Mouse (Mus musculus): ENCODE measurements around the gene Ndnf. TPM values are rescaled to one million over a fixed set of nuclear protein-coding genes. Genes with fewer than 3 reads are reported as not detected.

Ndnf gene
- total RNA-seq, 4 experiments from 2014 or later: 2.3 to 4.1 (median 3.9) TPM

DNA sequence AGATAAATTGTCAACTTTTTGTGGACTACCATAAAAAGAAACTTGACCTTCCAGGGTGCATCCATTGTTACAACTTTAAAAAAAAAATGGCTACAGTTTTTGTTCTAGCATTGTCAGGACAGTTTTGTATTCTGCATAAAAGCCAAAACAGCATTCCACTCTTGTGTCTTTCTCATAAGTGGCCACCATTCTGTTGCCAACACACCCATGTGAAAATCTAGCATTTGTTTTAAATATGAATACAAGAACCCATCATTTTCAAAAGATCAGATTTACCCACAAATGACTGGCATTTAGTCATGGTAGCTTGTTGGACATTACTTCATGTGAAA, 72.4 kb downstream of the Ndnf start:
- no peak for DNase-seq (ENCODE audit: low spot score)

DNA sequence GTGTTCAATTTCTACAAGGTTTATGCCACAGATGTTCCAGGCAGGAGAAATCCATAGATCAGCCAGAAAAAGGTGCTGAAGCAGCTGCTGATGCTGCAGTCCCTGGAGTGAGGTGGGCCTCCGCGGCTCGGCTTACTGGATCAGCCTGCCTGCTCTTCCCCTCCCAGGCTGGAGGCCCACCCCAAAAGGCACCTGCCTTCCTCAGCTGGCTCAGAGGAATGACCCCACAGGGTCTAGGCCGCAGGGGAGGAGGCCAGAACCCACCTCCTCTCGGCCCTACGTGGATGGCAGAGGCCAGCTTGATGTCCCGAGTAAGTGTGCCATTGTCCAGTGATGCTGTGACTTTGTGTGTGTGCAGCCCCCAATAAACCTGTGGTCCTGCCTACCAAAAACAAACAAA, 86.8 kb downstream of the Ndnf start:
- DNase-seq (ENCODE audit: low spot score): no peak

DNA sequence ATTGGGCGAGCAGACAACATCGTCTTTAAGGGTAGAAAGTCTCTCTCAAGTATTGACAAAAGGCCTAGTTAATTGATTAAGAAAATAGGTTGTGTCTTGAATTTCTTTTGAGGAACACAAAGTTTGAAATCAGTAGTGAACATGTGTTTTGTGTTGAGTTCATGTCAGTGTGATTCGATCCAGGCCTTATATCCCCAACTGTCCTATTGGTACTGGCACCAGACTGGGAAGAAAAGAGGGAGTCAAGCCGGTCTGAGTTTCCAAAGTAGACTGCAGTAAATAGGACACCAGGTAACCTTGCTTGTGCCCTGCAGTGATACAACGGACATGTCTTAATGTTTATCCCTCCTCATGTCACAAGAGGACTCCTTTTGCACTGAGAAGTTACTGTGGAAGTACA, 87.8 kb downstream of the Ndnf start:
- DNase-seq (ENCODE audit: low spot score): no peak

DNA sequence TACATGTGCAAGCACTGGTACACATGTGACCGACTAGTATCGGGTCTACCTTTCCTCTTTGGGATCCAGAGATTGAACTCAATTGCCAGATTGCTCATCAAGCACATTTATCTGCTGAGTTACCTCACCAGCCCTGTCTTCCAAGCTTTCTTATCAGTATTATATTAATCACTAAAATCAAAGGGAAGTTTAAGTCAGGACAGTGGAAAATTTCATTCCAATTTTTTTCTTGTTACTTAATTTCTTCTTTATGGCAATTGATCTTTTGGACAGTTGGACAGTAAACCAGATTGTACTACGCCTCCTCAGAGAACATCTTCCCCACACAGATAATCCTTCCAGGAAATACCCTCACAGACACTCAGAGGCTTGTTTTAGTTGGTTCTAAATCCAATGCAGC, 88.7 kb downstream of the Ndnf start:
- DNase-seq (ENCODE audit: low spot score): no peak

Other genes with a start within 250 kb of the Ndnf start
- 1 to 10 TPM; 4.1 to 4.8 (median 4.2) TPM for gene Tnip3, start 146.3 kb upstream of the Ndnf start, total RNA-seq (2022)
- 10 to 100 TPM in 1 of 4 experiments, 1 to 10 TPM in 3; 5.2 to 10.1 (median 8.9) TPM for gene Prdm5, start 107.4 kb downstream of the Ndnf start, total RNA-seq (2022)

Data from heart, adult 8-10 months (tissue).